Mouse (Mus musculus): Measurements from ENCODE around the gene Rrp7a. TPM values are rescaled to one million over a fixed set of nuclear protein-coding genes. Genes with fewer than 3 reads are reported as not detected.
A peak's percentile ranks its signal among the peaks of the same experiment; 100 is the strongest.

The Rrp7a gene
- total and polyA plus RNA-seq, 2 experiments from 2014 or later: 95.2 to 228 TPM

- Histone ChIP-seq H3K9ac (replicated peaks; ENCODE audit: low read length, poor library complexity, severe bottlenecking) (peak overlapping the region; percentile 50), H3K4me3 (ENCODE audit: low read depth, low read length) (peak overlapping the region; percentile 8; the same call in 1 of the 2 replicates), H3K27ac (ENCODE audit: low read depth, low read length) (peak overlapping the region; percentile 57), H3K36me3 (ENCODE audit: insufficient read depth, low read length) (no peaks in the 10 kb centered on the region), H3K4me1 (ENCODE audit: insufficient read depth, low read length) (peaks cover 8% of the 10 kb centered on the region), H3K4me2 (ENCODE audit: low read depth, low read length, poor library complexity, severe bottlenecking) (peak overlapping the region; percentile 34), H3K27me3 (ENCODE audit: insufficient read depth, low read length) (no peaks in the 10 kb centered on the region), H3K9me3 (ENCODE audit: low read length) (no peaks in the 10 kb centered on the region)
- DNase-seq (ENCODE audit: low spot score): peak; percentile 76
- 21% methylated on average over 13 of the region's 13 CpGs for WGBS
- ATAC-seq (ENCODE audit: low FRiP score): peak; percentile 73
- peak; percentile 5; the same call in 1 of the 2 replicates for TF ChIP-seq CTCF (IDR thresholded peaks at IDR 0.05)
Measured at GRCm38 (mm10) chr15:83084022-83084640, 38.5 kb downstream of the Rrp7a start.

- H3K4me1 ChIP-seq (ENCODE audit: insufficient read depth, low read length): peaks cover 8% of the 10 kb centered on the region
- H3K27me3 ChIP-seq (ENCODE audit: insufficient read depth, low read length): no peaks in the 10 kb centered on the region
- peak overlapping the region; percentile 50 for H3K9ac ChIP-seq (replicated peaks; ENCODE audit: low read length, poor library complexity, severe bottlenecking)
- H3K9me3 ChIP-seq (ENCODE audit: low read length): no peaks in the 10 kb centered on the region
- H3K4me3 ChIP-seq (ENCODE audit: low read depth, low read length): peak overlapping the region; percentile 8; the same call in 1 of the 2 replicates
- peak overlapping the region; percentile 34 for H3K4me2 ChIP-seq (ENCODE audit: low read depth, low read length, poor library complexity, severe bottlenecking)
- 0 out of 2 replicates have a peak, but pooled peaks have one; percentile 44 for ATAC-seq (ENCODE audit: low FRiP score)
- peak; percentile 33 for DNase-seq (ENCODE audit: low spot score)
- H3K36me3 ChIP-seq (ENCODE audit: insufficient read depth, low read length): no peaks in the 10 kb centered on the region
- TF ChIP-seq CTCF (IDR thresholded peaks at IDR 0.05): no peak
- 21% methylated on average over 5 of the region's 5 CpGs for WGBS
- H3K27ac ChIP-seq (ENCODE audit: low read depth, low read length): peak overlapping the region; percentile 57
Measured at GRCm38 (mm10) chr15:83083530-83083929, 39.1 kb downstream of the Rrp7a start.

- Histone ChIP-seq H3K4me1 (ENCODE audit: insufficient read depth, low read length) (no peaks in the 10 kb centered on the region), H3K4me2 (ENCODE audit: low read depth, low read length, poor library complexity, severe bottlenecking) (no peak overlapping the region), H3K4me3 (ENCODE audit: low read depth, low read length) (no peak overlapping the region), H3K9me3 (ENCODE audit: low read length) (no peaks in the 10 kb centered on the region), H3K36me3 (ENCODE audit: insufficient read depth, low read length) (no peaks in the 10 kb centered on the region), H3K27me3 (ENCODE audit: insufficient read depth, low read length) (no peaks in the 10 kb centered on the region), H3K9ac (replicated peaks; ENCODE audit: low read length, poor library complexity, severe bottlenecking) (no peak overlapping the region), H3K27ac (ENCODE audit: low read depth, low read length) (no peak overlapping the region)
- no peak for TF ChIP-seq CTCF (IDR thresholded peaks at IDR 0.05)
- 67% methylated on average over 27 of the region's 27 CpGs for WGBS
- no peak for DNase-seq (ENCODE audit: low spot score)
- ATAC-seq (ENCODE audit: low FRiP score): no peak
Measured at GRCm38 (mm10) chr15:83075607-83076525, 46.7 kb downstream of the Rrp7a start.

- WGBS: 74% methylated on average over 4 of the region's 4 CpGs
- no peak for TF ChIP-seq CTCF (IDR thresholded peaks at IDR 0.05)
- no peaks in the 10 kb centered on the region for H3K36me3 ChIP-seq (ENCODE audit: insufficient read depth, low read length)
- no peaks in the 10 kb centered on the region for H3K9me3 ChIP-seq (ENCODE audit: low read length)
- H3K27me3 ChIP-seq (ENCODE audit: insufficient read depth, low read length): no peaks in the 10 kb centered on the region
- ATAC-seq (ENCODE audit: low FRiP score): no peak
- H3K4me3 ChIP-seq (ENCODE audit: low read depth, low read length): no peak overlapping the region
- H3K4me2 ChIP-seq (ENCODE audit: low read depth, low read length, poor library complexity, severe bottlenecking): no peak overlapping the region
- H3K9ac ChIP-seq (replicated peaks; ENCODE audit: low read length, poor library complexity, severe bottlenecking): no peak overlapping the region
- H3K27ac ChIP-seq (ENCODE audit: low read depth, low read length): no peak overlapping the region
- no peaks in the 10 kb centered on the region for H3K4me1 ChIP-seq (ENCODE audit: insufficient read depth, low read length)
- no peak for DNase-seq (ENCODE audit: low spot score)
Measured at GRCm38 (mm10) chr15:83074179-83074578, 48.4 kb downstream of the Rrp7a start.

GRCm38 (mm10) chr15:83071752-83072151 lies 50.8 kb downstream of the Rrp7a start:
- no peaks in the 10 kb centered on the region for H3K4me1 ChIP-seq (ENCODE audit: insufficient read depth, low read length)
- WGBS: 89% methylated on average over 5 of the region's 5 CpGs
- peak; percentile 58 for TF ChIP-seq CTCF (IDR thresholded peaks at IDR 0.05)
- no peak overlapping the region for H3K4me2 ChIP-seq (ENCODE audit: low read depth, low read length, poor library complexity, severe bottlenecking)
- no peak for DNase-seq (ENCODE audit: low spot score)
- no peak overlapping the region for H3K27ac ChIP-seq (ENCODE audit: low read depth, low read length)
- no peaks in the 10 kb centered on the region for H3K9me3 ChIP-seq (ENCODE audit: low read length)
- no peaks in the 10 kb centered on the region for H3K36me3 ChIP-seq (ENCODE audit: insufficient read depth, low read length)
- ATAC-seq (ENCODE audit: low FRiP score): no peak
- no peak overlapping the region for H3K4me3 ChIP-seq (ENCODE audit: low read depth, low read length)
- no peak overlapping the region for H3K9ac ChIP-seq (replicated peaks; ENCODE audit: low read length, poor library complexity, severe bottlenecking)
- H3K27me3 ChIP-seq (ENCODE audit: insufficient read depth, low read length): no peaks in the 10 kb centered on the region

- Histone ChIP-seq H3K36me3 (ENCODE audit: insufficient read depth, low read length) (no peaks in the 10 kb centered on the region), H3K9ac (replicated peaks; ENCODE audit: low read length, poor library complexity, severe bottlenecking) (no peak overlapping the region), H3K4me1 (ENCODE audit: insufficient read depth, low read length) (no peaks in the 10 kb centered on the region), H3K27ac (ENCODE audit: low read depth, low read length) (no peak overlapping the region), H3K4me2 (ENCODE audit: low read depth, low read length, poor library complexity, severe bottlenecking) (no peak overlapping the region), H3K27me3 (ENCODE audit: insufficient read depth, low read length) (no peaks in the 10 kb centered on the region), H3K9me3 (ENCODE audit: low read length) (no peaks in the 10 kb centered on the region), H3K4me3 (ENCODE audit: low read depth, low read length) (no peak overlapping the region)
- peak; percentile 77 for DNase-seq (ENCODE audit: low spot score)
- WGBS: 61% methylated on average over 3 of the region's 3 CpGs
- no peak for TF ChIP-seq CTCF (IDR thresholded peaks at IDR 0.05)
- no peak for ATAC-seq (ENCODE audit: low FRiP score)
Measured at GRCm38 (mm10) chr15:83070942-83071341, 51.7 kb downstream of the Rrp7a start.
